Comparison of ENCODE assay signal across 12 mouse cellular contexts in genomic region chr5:67633138-67633782, GRCm38 (mm10). TPM values are rescaled to one million over a fixed set of nuclear protein-coding genes. Genes with fewer than 3 reads are reported as not detected.
DNase-seq lines count a peak whose midpoint lies in the region; ATAC-seq lines count a peak whose summit lies in the region.
"Had no signal": no experiment of that assay in that cellular context is flagged by ENCODE, and none has a peak within 500 bp of the region (broad histone marks: within the 10 kb centered on the region; RNA-seq: fewer than 3 reads in every experiment).

No protein-coding gene starts in this region.

- H3K9ac ChIP-seq in intestine, embryonic 14.5 days (ENCODE audit: low read length) = no peak overlapping the region
- no peak overlapping the region for H3K9ac ChIP-seq in intestine, embryonic 15.5 days
- H3K9ac ChIP-seq in hindbrain, embryonic 13.5 days = no peak overlapping the region
- peak overlapping the region; percentile 19; the same call in 1 of the 2 replicates for H3K9ac ChIP-seq in neural tube, embryonic 11.5 days (ENCODE audit: low read length)

- H3K4me3 ChIP-seq in intestine, embryonic 14.5 days (ENCODE audit: low read depth, low read length) = no peak overlapping the region
- H3K4me3 ChIP-seq in intestine, embryonic 15.5 days (replicated peaks) = no peak overlapping the region
- H3K4me3 ChIP-seq in hindbrain, embryonic 13.5 days = no peak overlapping the region
- H3K4me3 ChIP-seq in neural tube, embryonic 11.5 days (ENCODE audit: low read depth, low read length) = no peak overlapping the region

- no peaks in the 10 kb centered on the region for H3K9me3 ChIP-seq in intestine, embryonic 14.5 days (ENCODE audit: control insufficient read depth, low read length)
- no peaks in the 10 kb centered on the region for H3K9me3 ChIP-seq in intestine, embryonic 15.5 days
- H3K9me3 ChIP-seq in hindbrain, embryonic 13.5 days = no peaks in the 10 kb centered on the region
- H3K9me3 ChIP-seq in neural tube, embryonic 11.5 days (ENCODE audit: control insufficient read depth, low read length) = no peaks in the 10 kb centered on the region

- H3K4me1 ChIP-seq in intestine, embryonic 14.5 days (replicated peaks; ENCODE audit: control insufficient read depth, insufficient read depth, low read length) = peaks cover 3% of the 10 kb centered on the region; the same call in 1 of the 2 replicates
- no peaks in the 10 kb centered on the region for H3K4me1 ChIP-seq in intestine, embryonic 15.5 days (replicated peaks)
- H3K4me1 ChIP-seq in hindbrain, embryonic 13.5 days (replicated peaks) = peaks cover 16% of the 10 kb centered on the region
- H3K4me1 ChIP-seq in neural tube, embryonic 11.5 days (ENCODE audit: control insufficient read depth, insufficient read depth, low read length) = peaks cover 13% of the 10 kb centered on the region

- WGBS in intestine, embryonic 14.5 days = 43% methylated on average over 7 of the region's 7 CpGs
- WGBS in intestine, embryonic 15.5 days = 47% methylated on average over 7 of the region's 7 CpGs
- WGBS in hindbrain, embryonic 13.5 days = 5% methylated on average over 7 of the region's 7 CpGs
- WGBS in neural tube, embryonic 11.5 days = 11% methylated on average over 7 of the region's 7 CpGs

- no peak overlapping the region for H3K4me2 ChIP-seq in intestine, embryonic 14.5 days (ENCODE audit: low read length)
- H3K4me2 ChIP-seq in intestine, embryonic 15.5 days (replicated peaks) = no peak overlapping the region
- H3K4me2 ChIP-seq in hindbrain, embryonic 13.5 days = peak overlapping the region; percentile 37
- peak overlapping the region; percentile 17 for H3K4me2 ChIP-seq in neural tube, embryonic 11.5 days (ENCODE audit: low read depth)

- no peak for ATAC-seq in intestine, embryonic 14.5 days (replicated peaks; ENCODE audit: low FRiP score, low TSS enrichment, low read depth)
- ATAC-seq in intestine, embryonic 15.5 days = no peak
- 0 out of 2 replicates have a peak, but pooled peaks have one; percentile 44 for ATAC-seq in hindbrain, embryonic 13.5 days (ENCODE audit: low FRiP score)
- ATAC-seq in neural tube, embryonic 11.5 days (ENCODE audit: insufficient read depth, low FRiP score, low TSS enrichment) = peak; percentile 69
- ATAC-seq: CD4-positive, CD25-positive, alpha-beta regulatory T cell, adult 4 months had no signal

- no peaks in the 10 kb centered on the region for H3K36me3 ChIP-seq in intestine, embryonic 14.5 days (ENCODE audit: control insufficient read depth, insufficient read depth, low read length)
- H3K36me3 ChIP-seq in intestine, embryonic 15.5 days = no peaks in the 10 kb centered on the region
- peaks cover 21% of the 10 kb centered on the region for H3K36me3 ChIP-seq in hindbrain, embryonic 13.5 days
- no peaks in the 10 kb centered on the region; the same call in 1 of the 2 replicates for H3K36me3 ChIP-seq in neural tube, embryonic 11.5 days (ENCODE audit: control insufficient read depth, insufficient read depth, low read length)

- no peaks in the 10 kb centered on the region for H3K27me3 ChIP-seq in intestine, embryonic 14.5 days (replicated peaks; ENCODE audit: control insufficient read depth, insufficient read depth, low read length)
- H3K27me3 ChIP-seq in intestine, embryonic 15.5 days (replicated peaks) = no peaks in the 10 kb centered on the region
- no peaks in the 10 kb centered on the region for H3K27me3 ChIP-seq in hindbrain, embryonic 13.5 days
- no peaks in the 10 kb centered on the region for H3K27me3 ChIP-seq in neural tube, embryonic 11.5 days (ENCODE audit: control insufficient read depth, insufficient read depth, low read length)

- no peak overlapping the region for H3K27ac ChIP-seq in intestine, embryonic 14.5 days (ENCODE audit: low read depth)
- H3K27ac ChIP-seq in intestine, embryonic 15.5 days = no peak overlapping the region
- H3K27ac ChIP-seq in hindbrain, embryonic 13.5 days = peak overlapping the region; percentile 58
- H3K27ac ChIP-seq in neural tube, embryonic 11.5 days (ENCODE audit: low read depth, low read length) = peak overlapping the region; percentile 68

- DNase-seq in intestine, embryonic 14.5 days (ENCODE audit: low spot score) = peak; percentile 33
- DNase-seq in embryo, embryonic 11 days = peak; percentile 49
- DNase-seq in neural tube, embryonic 11.5 days (ENCODE audit: low spot score) = no peak
- no peak for DNase-seq in right cerebral cortex, postnatal 14 days
- no peak for DNase-seq in kidney, postnatal 36 days
- no peak for DNase-seq in natural killer cell, adult 2 months (ENCODE audit: low spot score in 2 of 2)
- DNase-seq: cerebellum, adult 11-12 months; layer of hippocampus, postnatal 36 days; thymus, adult 18-20 months had no signal

RNA-seq across cellular contexts. Expression of gene Shisa3, which starts 25.6 kb away (rescaled TPM):
- 15.2 and 17.1 TPM in 2 replicates for polyA plus RNA-seq in intestine, embryonic 14.5 days (2014; fragmentation: Nextera tagmentation; extraction: Ambion mirVana)
- polyA plus RNA-seq in intestine, embryonic 15.5 days (2015; fragmentation: Nextera tagmentation; extraction: Ambion mirVana) = 15.0 and 15.2 TPM in 2 replicates
- 2.1 and 2.7 TPM in 2 replicates for polyA plus RNA-seq in hindbrain, embryonic 13.5 days (2015; fragmentation: Nextera tagmentation; extraction: Ambion mirVana)
- polyA plus RNA-seq in neural tube, embryonic 11.5 days (2014; fragmentation: Nextera tagmentation; extraction: Ambion mirVana) = 10.0 and 13.2 TPM in 2 replicates

Comparison
In these comparisons a context has a peak if more than half of its experiments do, and no peak if none do; other contexts are left out.
1. ATAC-seq: peak in hindbrain, embryonic 13.5 days (single experiment) and neural tube, embryonic 11.5 days (single experiment); none in intestine, embryonic 14.5 days (single experiment) and intestine, embryonic 15.5 days (single experiment).
2. DNase-seq: peak in intestine, embryonic 14.5 days (single experiment) and embryo, embryonic 11 days (single experiment); none in neural tube, embryonic 11.5 days (single experiment), right cerebral cortex, postnatal 14 days (single experiment), kidney, postnatal 36 days (0 of 2) and natural killer cell, adult 2 months (0 of 2).
3. H3K27ac ChIP-seq: peak in hindbrain, embryonic 13.5 days (single experiment) and neural tube, embryonic 11.5 days (single experiment); none in intestine, embryonic 14.5 days (single experiment) and intestine, embryonic 15.5 days (single experiment).
4. H3K4me2 ChIP-seq: peak in hindbrain, embryonic 13.5 days (single experiment) and neural tube, embryonic 11.5 days (single experiment); none in intestine, embryonic 14.5 days (single experiment) and intestine, embryonic 15.5 days (single experiment).